Mouse (Mus musculus) ES-Bruce4 (cell line): ENCODE data around the gene Rbm33. TPM values are rescaled to one million over a fixed set of nuclear protein-coding genes. Genes with fewer than 3 reads are reported as not detected.

Source experiments
- H3K27ac ChIP-seq: 2 replicates; pipeline ENCODE4 v1.5.1; 2012; ENCODE audit warnings: low read length, inconsistent platforms; ENCODE audit not compliant: insufficient read depth
- H3K27me3 ChIP-seq: 2 replicates; pipeline ENCODE4 v1.6.1; 2012; ENCODE audit warnings: mild to moderate bottlenecking, low read length, inconsistent platforms; ENCODE audit not compliant: control insufficient read depth, poor library complexity, insufficient read depth, severe bottlenecking
- H3K36me3 ChIP-seq: 2 replicates; pipeline ENCODE4 v1.6.1; 2012; ENCODE audit warnings: inconsistent platforms, mild to moderate bottlenecking, low read length, moderate library complexity; ENCODE audit not compliant: control insufficient read depth, poor library complexity, insufficient read depth, severe bottlenecking
- H3K4me1 ChIP-seq: one replicate; pipeline ENCODE4 v1.8.1; 2011; ENCODE audit warnings: low read length; ENCODE audit not compliant: control insufficient read depth, insufficient read depth
- H3K4me3 ChIP-seq: 2 replicates; pipeline ENCODE4 v1.5.1; 2011; ENCODE audit warnings: low read depth, mild to moderate bottlenecking, low read length
- H3K9ac ChIP-seq: 2 replicates; pipeline ENCODE4 v1.6.1; 2012; ENCODE audit warnings: low read depth, mild to moderate bottlenecking, inconsistent platforms; ENCODE audit not compliant: poor library complexity, severe bottlenecking
- H3K9me3 ChIP-seq: replicated peaks from 2 replicates; pipeline ENCODE4 v1.6.1; 2012; ENCODE audit warnings: mild to moderate bottlenecking, low read length, inconsistent platforms; ENCODE audit not compliant: control insufficient read depth, poor library complexity, insufficient read depth, severe bottlenecking
- CTCF ChIP-seq: IDR thresholded peaks from one replicate; pipeline ENCODE4 v1.8.1; 2011; ENCODE audit warnings: low read depth, low read length
- EP300 ChIP-seq: IDR thresholded peaks from 2 replicates; pipeline ENCODE4 v1.6.1; 2011; ENCODE audit warnings: low read depth, low read length; ENCODE audit not compliant: insufficient read depth
- POLR2A ChIP-seq: IDR thresholded peaks from one replicate; pipeline ENCODE4 v1.8.1; 2011; ENCODE audit warnings: low read length; ENCODE audit not compliant: insufficient read depth
- polyA plus RNA-seq: library from polyadenylated mRNA; stranded (reverse); fragments of >200 nt; gene quantifications from 2 replicates; pipeline ENCODE4 v1.2.4, GENCODE M21; 2011; ENCODE audit warnings: low read depth; ENCODE audit not compliant: missing spikeins, insufficient read depth, insufficient read length

Gene Rbm33
- polyA plus RNA-seq, 1 experiment: 60.2 TPM

- Histone ChIP-seq H3K4me3 (no peak overlapping the region), H3K9me3 (no peaks in the 10 kb centered on the region), H3K9ac (no peak overlapping the region), H3K27ac (no peak overlapping the region), H3K4me1 (no peaks in the 10 kb centered on the region), H3K27me3 (peaks cover 60% of the 10 kb centered on the region), H3K36me3 (no peaks in the 10 kb centered on the region)
- TF ChIP-seq EP300 (no peak), CTCF (no peak), POLR2A (no peak)
Observed at GRCm38 (mm10) chr5:28463656-28464055, 146.7 kb downstream of the Rbm33 start.

DNA sequence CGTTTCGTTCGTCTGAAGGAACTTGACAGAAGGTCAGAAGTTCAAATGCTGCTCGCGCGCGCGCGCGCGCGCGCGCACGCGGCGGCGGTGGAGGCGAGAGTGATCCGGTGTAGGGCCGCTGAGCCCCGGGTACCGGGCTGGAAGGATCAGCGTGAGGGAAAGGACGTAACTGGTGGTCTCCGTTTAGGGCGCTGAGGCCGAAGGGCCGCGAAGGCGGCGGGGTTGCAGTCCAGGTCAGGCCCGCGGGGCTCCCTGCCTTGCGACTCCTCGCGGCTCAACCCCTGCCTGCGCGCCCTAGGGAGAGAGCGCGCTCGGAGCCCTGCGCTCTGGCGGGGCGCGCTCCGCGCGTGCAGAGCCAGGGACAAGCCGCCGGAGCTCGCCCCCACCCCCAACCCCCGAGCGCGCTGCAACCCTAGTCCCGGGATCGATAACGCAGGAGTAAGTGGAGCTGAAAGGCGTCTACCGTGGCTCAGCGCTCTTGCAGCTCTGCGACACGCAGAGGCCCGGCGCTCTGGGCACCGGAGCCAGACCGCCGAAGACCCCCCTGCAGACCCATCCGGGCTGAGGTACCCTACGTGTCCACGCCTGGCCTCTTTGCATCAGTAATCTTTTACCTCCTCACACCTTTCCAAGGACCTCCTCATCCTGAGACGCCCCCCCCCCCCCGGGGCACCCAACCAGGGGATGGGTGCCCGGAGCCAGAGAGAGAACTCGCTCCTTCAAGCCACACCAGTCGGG, 147.6 kb downstream of the Rbm33 start:
- no peak overlapping the region for H3K27ac ChIP-seq
- H3K9me3 ChIP-seq: no peaks in the 10 kb centered on the region
- no peaks in the 10 kb centered on the region for H3K4me1 ChIP-seq

GRCm38 (mm10) chr5:28465099-28465406, 148.1 kb downstream of the Rbm33 start:
- Histone ChIP-seq H3K27me3 (peaks cover 53% of the 10 kb centered on the region), H3K4me1 (no peaks in the 10 kb centered on the region), H3K9me3 (no peaks in the 10 kb centered on the region), H3K36me3 (no peaks in the 10 kb centered on the region), H3K9ac (peak overlapping the region; percentile 53; the same call in 1 of the 2 replicates), H3K27ac (no peak overlapping the region), H3K4me3 (peak overlapping the region; percentile 52)
- TF ChIP-seq EP300: no peak
- TF ChIP-seq POLR2A: no peak
- no peak for TF ChIP-seq CTCF

More for the DNA sequence above, 147.6 kb downstream of the Rbm33 start:
- TF ChIP-seq CTCF (no peak), EP300 (no peak), POLR2A (no peak)
- Histone ChIP-seq H3K36me3 (no peaks in the 10 kb centered on the region), H3K9ac (peak overlapping the region; percentile 53), H3K4me3 (peak overlapping the region; percentile 52), H3K27me3 (peaks cover 57% of the 10 kb centered on the region)

- no peaks in the 10 kb centered on the region for H3K4me1 ChIP-seq
- no peak for TF ChIP-seq POLR2A
- no peak for TF ChIP-seq EP300
- TF ChIP-seq CTCF: no peak
- H3K36me3 ChIP-seq: no peaks in the 10 kb centered on the region
- no peak overlapping the region for H3K9ac ChIP-seq
- H3K9me3 ChIP-seq: no peaks in the 10 kb centered on the region
- H3K27ac ChIP-seq: no peak overlapping the region
- peaks cover 49% of the 10 kb centered on the region for H3K27me3 ChIP-seq
- H3K4me3 ChIP-seq: peak overlapping the region; percentile 52; the same call in 1 of the 2 replicates
Observed at GRCm38 (mm10) chr5:28465526-28465925, 148.6 kb downstream of the Rbm33 start.

GRCm38 (mm10) chr5:28466351-28466750, 149.4 kb downstream of the Rbm33 start:
- TF ChIP-seq POLR2A: no peak
- TF ChIP-seq EP300: no peak
- no peak for TF ChIP-seq CTCF
- Histone ChIP-seq H3K4me3 (peak overlapping the region; percentile 1), H3K9ac (no peak overlapping the region), H3K36me3 (no peaks in the 10 kb centered on the region), H3K9me3 (no peaks in the 10 kb centered on the region), H3K27ac (no peak overlapping the region), H3K27me3 (peaks cover 41% of the 10 kb centered on the region), H3K4me1 (no peaks in the 10 kb centered on the region)

GRCm38 (mm10) chr5:28466760-28467306, 149.9 kb downstream of the Rbm33 start, which contains the start of gene Shh:
TSS of gene Shh (minus strand) at chr5:28467256.
- Histone ChIP-seq H3K9ac (no peak within 1 kb of the TSS), H3K4me1 (no peaks in the 10 kb centered on the region), H3K9me3 (no peaks in the 10 kb centered on the region), H3K27ac (no peak within 1 kb of the TSS), H3K27me3 (peaks cover 38% of the 10 kb centered on the region), H3K36me3 (no peaks in the 10 kb centered on the region), H3K4me3 (peak within 1 kb of the TSS; percentile 1)
- TF ChIP-seq POLR2A (no peak), CTCF (no peak), EP300 (no peak)

Other genes with a start within 250 kb of the Rbm33 start
- gene Insig1, start 245.8 kb upstream of the Rbm33 start, polyA plus RNA-seq: 114 and 116 TPM in 2 replicates
- 1.4 and 1.6 TPM in 2 replicates for gene En2, start 151.4 kb upstream of the Rbm33 start, polyA plus RNA-seq
- gene Cnpy1, start 71.3 kb upstream of the Rbm33 start, polyA plus RNA-seq: 48.1 and 51.8 TPM in 2 replicates
- not detected in 2 replicates for gene Shh, start 150.1 kb downstream of the Rbm33 start, polyA plus RNA-seq